Mouse (Mus musculus): ENCODE measurements around the gene Pef1. TPM values are rescaled to one million over a fixed set of nuclear protein-coding genes. Genes with fewer than 3 reads are reported as not detected.

Gene Pef1
- polyA plus RNA-seq, 1 experiment from 2014 or later = 68.1 TPM

- no peak overlapping the region for H3K4me3 ChIP-seq
- 51% methylated on average over 17 of the region's 17 CpGs for WGBS
- no peaks in the 10 kb centered on the region for H3K36me3 ChIP-seq
- H3K4me2 ChIP-seq (replicated peaks) = no peak overlapping the region
- peaks cover 43% of the 10 kb centered on the region for H3K4me1 ChIP-seq
- peak; percentile 36 for ATAC-seq (replicated peaks)
- H3K27me3 ChIP-seq = no peaks in the 10 kb centered on the region
- H3K9ac ChIP-seq (replicated peaks) = no peak overlapping the region; the same call in 1 of the 2 replicates
- H3K27ac ChIP-seq (replicated peaks) = no peak overlapping the region
- H3K9me3 ChIP-seq = no peaks in the 10 kb centered on the region
Observed at GRCm38 (mm10) chr4:130074761-130075515, 27.4 kb upstream of the Pef1 start.

GRCm38 (mm10) chr4:130076856-130077255, 25.5 kb upstream of the Pef1 start:
- no peak overlapping the region for H3K4me2 ChIP-seq (replicated peaks)
- no peak for ATAC-seq (replicated peaks)
- no peak overlapping the region for H3K4me3 ChIP-seq
- no peaks in the 10 kb centered on the region for H3K27me3 ChIP-seq
- 30% methylated on average over 8 of the region's 8 CpGs for WGBS
- no peak overlapping the region for H3K27ac ChIP-seq (replicated peaks)
- peaks cover 54% of the 10 kb centered on the region for H3K4me1 ChIP-seq
- no peak overlapping the region for H3K9ac ChIP-seq (replicated peaks)
- H3K9me3 ChIP-seq = no peaks in the 10 kb centered on the region
- H3K36me3 ChIP-seq = no peaks in the 10 kb centered on the region

- H3K36me3 ChIP-seq = no peaks in the 10 kb centered on the region
- no peak overlapping the region for H3K4me3 ChIP-seq
- peak; percentile 31; the same call in 1 of the 2 replicates for ATAC-seq (replicated peaks)
- WGBS = 45% methylated on average over 17 of the region's 17 CpGs
- H3K27me3 ChIP-seq = no peaks in the 10 kb centered on the region
- H3K27ac ChIP-seq (replicated peaks) = peak overlapping the region; percentile 78
- no peak overlapping the region for H3K4me2 ChIP-seq (replicated peaks)
- peaks cover 64% of the 10 kb centered on the region for H3K4me1 ChIP-seq
- H3K9me3 ChIP-seq = no peaks in the 10 kb centered on the region
- H3K9ac ChIP-seq (replicated peaks) = no peak overlapping the region
Observed at GRCm38 (mm10) chr4:130078816-130079485, 23.4 kb upstream of the Pef1 start.

DNA sequence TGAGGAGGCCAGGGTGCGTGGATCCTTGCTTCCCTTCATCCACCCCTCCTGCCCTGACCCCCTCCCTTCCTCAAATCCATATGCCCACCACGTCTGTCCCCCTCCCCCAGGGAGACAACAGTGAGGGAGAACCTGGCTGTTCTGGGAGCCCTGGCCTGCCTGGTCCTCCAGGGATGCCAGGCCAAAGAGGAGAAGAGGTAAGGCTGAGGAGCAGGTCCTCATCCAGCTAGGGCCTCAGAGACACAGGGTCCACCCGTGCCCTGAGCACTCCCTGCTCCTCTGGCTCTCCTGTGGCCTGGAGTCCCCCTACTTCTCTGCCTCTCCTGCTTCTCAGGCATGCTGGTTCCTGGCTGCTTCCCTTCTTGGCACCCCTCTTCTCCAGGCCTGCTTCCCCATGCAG, 22.8 kb upstream of the Pef1 start:
- ATAC-seq (replicated peaks) = no peak
- no peak overlapping the region for H3K4me2 ChIP-seq (replicated peaks)
- H3K36me3 ChIP-seq = no peaks in the 10 kb centered on the region
- H3K4me1 ChIP-seq = peaks cover 64% of the 10 kb centered on the region
- WGBS = 46% methylated on average over 3 of the region's 3 CpGs
- H3K27me3 ChIP-seq = no peaks in the 10 kb centered on the region
- H3K9me3 ChIP-seq = no peaks in the 10 kb centered on the region
- no peak overlapping the region for H3K4me3 ChIP-seq
- H3K27ac ChIP-seq (replicated peaks) = peak overlapping the region; percentile 78
- H3K9ac ChIP-seq (replicated peaks) = no peak overlapping the region

GRCm38 (mm10) chr4:130081345-130082190, 20.8 kb upstream of the Pef1 start:
- Histone ChIP-seq H3K36me3 (no peaks in the 10 kb centered on the region), H3K9ac (replicated peaks) (no peak overlapping the region), H3K4me1 (peaks cover 45% of the 10 kb centered on the region), H3K4me2 (replicated peaks) (no peak overlapping the region), H3K27ac (replicated peaks) (peak overlapping the region; percentile 34), H3K27me3 (no peaks in the 10 kb centered on the region), H3K4me3 (no peak overlapping the region), H3K9me3 (no peaks in the 10 kb centered on the region)
- ATAC-seq (replicated peaks) = peak; percentile 67
- WGBS = 55% methylated on average over 19 of the region's 19 CpGs

- peak overlapping the region; percentile 34; the same call in 1 of the 2 replicates for H3K27ac ChIP-seq (replicated peaks)
- ATAC-seq (replicated peaks) = no peak
- peaks cover 38% of the 10 kb centered on the region for H3K4me1 ChIP-seq
- H3K9me3 ChIP-seq = no peaks in the 10 kb centered on the region
- whole genome bisulfite sequencing = 41% methylated on average over 9 of the region's 9 CpGs
- no peak overlapping the region for H3K4me2 ChIP-seq (replicated peaks)
- no peak overlapping the region for H3K4me3 ChIP-seq
- no peaks in the 10 kb centered on the region for H3K36me3 ChIP-seq
- H3K27me3 ChIP-seq = no peaks in the 10 kb centered on the region
- H3K9ac ChIP-seq (replicated peaks) = no peak overlapping the region
Observed at GRCm38 (mm10) chr4:130082211-130082610, 20.1 kb upstream of the Pef1 start.

- peaks cover 25% of the 10 kb centered on the region for H3K4me1 ChIP-seq
- H3K4me3 ChIP-seq = no peak overlapping the region
- no peak overlapping the region for H3K27ac ChIP-seq (replicated peaks)
- H3K27me3 ChIP-seq = peaks cover 7% of the 10 kb centered on the region; the same call in 1 of the 2 replicates
- H3K36me3 ChIP-seq = no peaks in the 10 kb centered on the region
- ATAC-seq (replicated peaks) = no peak
- H3K9ac ChIP-seq (replicated peaks) = no peak overlapping the region
- 62% methylated on average over 7 of the region's 7 CpGs for WGBS
- no peaks in the 10 kb centered on the region for H3K9me3 ChIP-seq
- H3K4me2 ChIP-seq (replicated peaks) = no peak overlapping the region
Observed at GRCm38 (mm10) chr4:130084331-130084945, 17.9 kb upstream of the Pef1 start.

GRCm38 (mm10) chr4:130085246-130085820, 17.0 kb upstream of the Pef1 start:
- no peak overlapping the region for H3K4me2 ChIP-seq (replicated peaks)
- 62% methylated on average over 12 of the region's 12 CpGs for WGBS
- H3K9me3 ChIP-seq = no peaks in the 10 kb centered on the region
- no peak overlapping the region for H3K27ac ChIP-seq (replicated peaks)
- H3K27me3 ChIP-seq = peaks cover 7% of the 10 kb centered on the region; the same call in 1 of the 2 replicates
- H3K4me3 ChIP-seq = no peak overlapping the region
- H3K36me3 ChIP-seq = no peaks in the 10 kb centered on the region
- no peak for ATAC-seq (replicated peaks)
- H3K4me1 ChIP-seq = peaks cover 22% of the 10 kb centered on the region
- no peak overlapping the region for H3K9ac ChIP-seq (replicated peaks)

DNA sequence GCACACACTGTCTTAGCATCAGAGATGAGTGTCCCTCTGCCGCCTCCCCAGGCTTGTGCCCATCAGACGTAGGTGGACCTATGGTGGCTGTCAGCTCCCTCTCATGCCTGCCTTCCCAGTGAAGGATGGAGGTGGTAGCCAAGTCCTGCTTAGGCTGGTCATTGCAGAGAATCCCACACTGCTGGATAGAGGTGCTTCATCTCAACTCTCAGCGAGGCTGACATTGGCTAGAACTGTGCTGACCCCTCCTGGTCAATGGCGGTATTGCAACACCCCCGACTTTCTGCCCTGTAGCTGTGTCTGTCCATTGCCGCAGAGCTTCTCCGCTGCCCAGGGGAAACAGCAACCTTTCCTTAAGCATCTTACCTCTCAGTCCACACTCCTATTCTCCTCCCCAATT, 15.1 kb upstream of the Pef1 start:
- Histone ChIP-seq H3K9me3 (no peaks in the 10 kb centered on the region), H3K4me2 (replicated peaks) (no peak overlapping the region), H3K27ac (replicated peaks) (no peak overlapping the region), H3K36me3 (no peaks in the 10 kb centered on the region), H3K4me1 (peaks cover 6% of the 10 kb centered on the region), H3K4me3 (no peak overlapping the region), H3K27me3 (peaks cover 7% of the 10 kb centered on the region; the same call in 1 of the 2 replicates), H3K9ac (replicated peaks) (no peak overlapping the region)
- ATAC-seq (replicated peaks) = peak; percentile 76
- 9% methylated on average over 7 of the region's 7 CpGs for WGBS

GRCm38 (mm10) chr4:130095137-130095536, 7.2 kb upstream of the Pef1 start:
- Histone ChIP-seq H3K27ac (replicated peaks) (no peak overlapping the region), H3K36me3 (no peaks in the 10 kb centered on the region), H3K4me3 (no peak overlapping the region), H3K4me1 (0 out of 2 replicates have a peak, but pooled peaks cover 3% of the 10 kb centered on the region), H3K27me3 (0 out of 2 replicates have a peak, but pooled peaks cover 3% of the 10 kb centered on the region), H3K9me3 (no peaks in the 10 kb centered on the region), H3K4me2 (replicated peaks) (no peak overlapping the region), H3K9ac (replicated peaks) (no peak overlapping the region)
- no peak for ATAC-seq (replicated peaks)
- 37% methylated on average over 3 of the region's 3 CpGs for WGBS

DNA sequence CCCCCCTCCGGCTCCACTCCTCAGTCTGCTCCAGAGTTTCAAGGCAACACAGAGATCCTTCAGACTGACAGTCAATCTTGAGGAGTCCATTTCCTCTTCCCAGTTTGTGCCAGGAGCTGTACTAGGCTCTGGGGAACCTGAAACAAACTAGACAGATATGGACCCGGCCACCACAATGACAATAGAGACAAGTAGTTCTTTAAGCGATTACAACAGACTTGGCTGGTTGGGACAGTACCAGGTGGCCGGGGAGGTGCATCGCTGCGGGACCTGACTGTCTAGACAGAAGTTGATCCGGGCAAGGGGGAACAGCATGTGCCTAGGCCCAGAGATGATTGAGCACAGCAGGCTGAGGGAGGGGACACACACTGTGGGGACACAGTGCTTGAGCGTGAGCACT, 1.2 kb upstream of the Pef1 start:
- Histone ChIP-seq H3K9ac (replicated peaks) (no peak overlapping the region), H3K4me1 (0 out of 2 replicates have a peak, but pooled peaks cover 3% of the 10 kb centered on the region), H3K9me3 (no peaks in the 10 kb centered on the region), H3K36me3 (no peaks in the 10 kb centered on the region), H3K27me3 (0 out of 2 replicates have a peak, but pooled peaks cover 8% of the 10 kb centered on the region), H3K4me3 (no peak overlapping the region), H3K27ac (replicated peaks) (no peak overlapping the region), H3K4me2 (replicated peaks) (no peak overlapping the region)
- no peak for ATAC-seq (replicated peaks)
- 18% methylated on average over 8 of the region's 8 CpGs for WGBS
